Mouse (Mus musculus): ENCODE results near the gene Scoc.
A peak's percentile ranks its signal among the peaks of the same experiment; 100 is the strongest.
"Not testable (repeated sequence)": the region's sequence is repeated elsewhere in the genome, so short reads cannot be mapped to it uniquely, and the experiment has no call there.

Scoc gene

GRCm38 (mm10) chr8:83458222-83458621 lies at the start of gene Scoc:
Gene Scoc, minus strand, starts transcription at chr8:83458391.
- DNase-seq (ENCODE audit: extremely low read depth, low read depth), result no peak

DNA sequence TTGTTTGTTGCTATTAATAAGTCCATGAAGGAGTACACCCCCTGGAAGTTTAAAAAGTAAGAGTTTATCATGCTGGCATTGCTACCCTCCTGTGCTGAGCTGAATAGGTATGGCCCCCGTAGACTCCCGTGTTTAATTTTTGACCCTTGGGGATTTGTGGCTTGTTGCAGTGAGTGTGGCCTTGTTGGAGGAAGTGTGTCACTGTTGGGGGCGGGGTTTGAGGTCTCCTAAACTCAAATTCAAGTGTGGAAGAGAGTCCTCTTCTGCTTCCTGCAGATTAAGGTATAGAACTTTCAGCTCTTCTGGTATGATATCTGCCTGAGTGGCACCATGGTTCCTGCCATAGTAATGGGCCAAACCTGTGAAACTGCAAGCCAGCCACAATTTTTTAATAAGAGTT lies 1.4 kb upstream of the Scoc start:
- DNase-seq (ENCODE audit: extremely low read depth, low read depth), result no peak

DNA sequence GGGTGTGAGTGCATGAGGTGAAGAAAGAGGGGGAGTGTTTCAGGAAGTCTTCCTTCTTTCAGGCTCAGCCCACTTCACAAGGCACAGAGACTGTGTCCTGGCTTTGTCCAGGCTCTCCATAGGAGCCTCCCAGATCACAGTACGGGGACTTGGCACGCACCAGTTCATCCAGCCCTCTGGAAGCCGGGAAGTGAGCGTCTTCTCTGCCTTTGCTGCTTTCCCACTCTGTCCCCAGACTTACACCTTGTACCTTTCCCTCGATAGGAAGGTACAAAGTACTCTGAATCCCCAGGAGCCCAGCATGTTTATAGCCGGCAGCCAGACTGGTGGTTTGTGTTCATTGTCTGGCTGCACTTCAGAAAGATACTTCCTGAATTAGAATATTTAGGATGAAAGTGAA lies 1.1 kb downstream of the Scoc start:
- no peak for DNase-seq (ENCODE audit: extremely low read depth, low read depth)

DNA sequence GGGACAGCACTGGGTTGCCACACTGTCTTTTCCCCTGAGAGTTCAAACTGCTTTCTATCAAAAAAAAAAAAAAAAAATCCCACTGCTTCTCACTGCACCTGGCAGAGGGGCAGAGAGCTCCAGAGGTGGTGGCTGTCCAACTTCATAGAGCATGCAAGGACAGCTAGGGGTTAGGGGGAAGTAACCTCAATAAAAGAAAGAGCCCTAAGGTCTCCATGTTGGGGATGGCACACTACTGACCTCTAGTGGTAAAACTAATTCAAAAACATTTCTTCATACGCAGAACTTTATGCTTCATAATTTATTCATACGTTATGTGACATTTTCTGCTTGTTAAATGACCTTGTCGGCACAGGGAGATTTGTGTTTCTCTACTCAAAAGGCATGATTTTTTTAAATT lies 7.1 kb downstream of the Scoc start:
- peak; percentile 44 for DNase-seq (ENCODE audit: extremely low read depth, low read depth)

- DNase-seq (ENCODE audit: extremely low read depth, low read depth), result no peak
Observed at GRCm38 (mm10) chr8:83449960-83450359, 8.2 kb downstream of the Scoc start.

GRCm38 (mm10) chr8:83443052-83443400 lies 15.2 kb downstream of the Scoc start:
- no peak for DNase-seq (ENCODE audit: extremely low read depth, low read depth)

- peak; percentile 98 for DNase-seq (ENCODE audit: extremely low read depth, low read depth)
Observed at GRCm38 (mm10) chr8:83442243-83443051, 15.7 kb downstream of the Scoc start.

DNA sequence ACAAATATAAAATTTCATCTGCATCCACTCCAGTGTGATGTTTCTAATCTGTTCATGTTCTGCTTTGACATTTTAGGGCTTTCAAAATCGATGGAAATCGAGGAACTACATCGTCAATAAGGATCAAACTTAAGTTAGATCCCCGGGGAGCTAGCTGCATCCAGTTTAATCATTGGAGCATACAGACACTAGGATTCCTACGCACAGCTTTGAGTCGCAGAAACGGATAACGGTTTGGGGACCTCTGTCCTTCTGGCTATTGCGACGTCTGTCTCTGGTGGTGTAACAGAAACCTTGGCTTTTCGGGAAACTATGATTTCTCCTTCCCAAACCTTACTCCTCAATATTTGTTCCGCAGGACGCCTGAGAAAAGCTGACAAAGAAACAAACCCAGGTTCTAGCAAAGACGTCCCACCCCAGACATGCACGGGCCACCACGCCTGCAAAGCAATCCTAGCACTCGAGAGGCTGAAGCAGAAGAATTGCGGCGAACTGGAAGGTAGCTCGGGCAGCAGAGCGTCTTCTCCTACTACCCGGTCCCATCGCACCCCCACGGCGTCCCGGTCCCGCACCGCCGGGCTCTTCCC lies 16.4 kb downstream of the Scoc start:
- no peak for DNase-seq (ENCODE audit: extremely low read depth, low read depth)

- no peak for DNase-seq (ENCODE audit: extremely low read depth, low read depth)
Observed at GRCm38 (mm10) chr8:83437077-83437476, 21.1 kb downstream of the Scoc start.

DNA sequence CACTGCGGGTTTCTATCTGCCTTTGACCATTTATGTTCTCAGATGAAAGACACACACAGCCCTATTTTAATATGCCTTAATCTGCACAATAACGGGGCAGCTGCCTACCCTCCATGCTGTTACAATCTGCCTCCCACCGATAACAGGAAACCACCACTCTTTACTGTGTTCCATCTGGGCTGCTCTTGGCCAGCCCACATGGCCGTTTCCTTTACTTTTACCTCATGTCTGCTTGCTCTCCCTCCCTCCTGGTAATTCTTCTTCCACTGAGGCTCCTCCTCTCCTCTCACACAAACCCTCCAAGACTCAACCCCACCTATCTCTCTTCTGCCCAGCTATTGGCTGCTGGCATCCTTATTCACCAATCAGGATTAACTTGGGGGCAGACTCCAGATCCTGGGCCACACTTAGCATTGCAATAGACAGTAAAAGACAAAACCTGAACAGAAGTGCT lies 29.1 kb downstream of the Scoc start:
- peak; percentile 95 for DNase-seq (ENCODE audit: extremely low read depth, low read depth)

DNA sequence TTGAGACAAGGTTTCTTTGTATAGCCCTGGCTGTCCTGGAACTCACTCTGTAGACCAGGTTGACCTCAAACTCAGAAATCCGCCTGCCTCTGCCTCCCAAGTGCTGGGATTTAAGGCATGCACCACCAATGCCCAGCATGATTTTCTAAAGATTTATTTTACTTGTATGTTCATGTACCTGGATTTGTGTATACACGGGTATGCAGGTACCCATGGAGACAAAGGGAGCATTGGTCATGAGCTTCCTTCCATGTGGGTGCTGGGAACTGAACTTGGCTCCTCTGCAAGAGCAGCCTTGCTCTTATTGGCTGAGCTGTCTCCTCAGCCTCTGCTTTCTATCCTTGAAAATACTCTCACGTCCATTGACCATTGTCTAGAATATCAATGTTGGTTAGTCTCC lies 29.6 kb downstream of the Scoc start:
- not testable (repeated sequence) for DNase-seq (ENCODE audit: extremely low read depth, low read depth)

DNA sequence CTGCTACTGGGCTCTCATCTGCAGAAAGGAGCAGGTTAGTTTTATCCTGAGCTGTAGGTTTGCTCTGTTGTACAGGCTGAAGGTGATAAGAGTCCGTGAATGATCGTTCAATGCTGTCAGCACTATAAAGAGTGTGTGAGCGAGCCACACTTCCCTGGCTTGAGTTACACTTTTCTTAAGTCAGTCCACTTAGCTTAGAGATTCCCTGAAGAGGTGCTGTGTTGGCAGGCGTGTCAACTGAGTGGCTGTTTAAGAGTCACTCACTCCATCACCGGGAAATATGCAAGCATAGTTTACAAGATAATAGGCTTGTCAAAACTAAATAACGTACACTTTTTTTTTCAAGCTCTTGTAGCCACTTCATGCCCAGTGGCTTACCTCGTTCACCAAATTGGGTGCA lies 31.2 kb downstream of the Scoc start:
- DNase-seq (ENCODE audit: extremely low read depth, low read depth), result no peak

DNA sequence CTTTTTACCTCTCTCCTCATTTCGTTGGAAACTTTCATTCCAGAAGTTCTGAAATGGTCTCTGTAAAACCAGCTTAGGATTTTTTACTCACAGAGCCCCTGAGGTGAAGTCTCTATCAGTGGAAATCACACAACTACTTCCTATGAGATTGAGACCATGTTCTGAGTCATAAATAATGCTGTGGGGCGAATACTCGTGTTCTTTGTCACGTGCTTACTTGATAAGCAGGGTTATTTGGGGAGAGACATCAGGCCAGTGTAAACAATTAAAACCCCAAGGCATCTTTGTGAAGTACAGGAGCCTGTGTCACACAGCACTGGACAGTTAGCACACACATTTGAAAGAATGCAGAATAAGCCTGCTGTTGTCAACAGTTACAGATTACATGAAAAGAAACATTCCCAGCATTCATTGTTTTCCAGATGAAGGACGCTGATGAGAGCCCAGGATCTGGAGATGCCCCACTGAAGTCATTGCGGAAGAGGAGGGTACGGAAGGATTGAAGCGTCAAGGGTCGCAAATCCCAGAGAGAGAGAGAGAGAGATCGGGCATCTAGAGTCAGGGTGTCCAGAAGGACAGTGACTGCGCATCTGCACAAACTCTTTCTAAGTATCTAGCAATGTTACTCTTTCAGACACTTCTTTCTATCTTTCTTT lies 32.0 kb downstream of the Scoc start:
- no peak for DNase-seq (ENCODE audit: extremely low read depth, low read depth)

GRCm38 (mm10) chr8:83425202-83425601 lies 33.0 kb downstream of the Scoc start:
- no peak for DNase-seq (ENCODE audit: extremely low read depth, low read depth)

- DNase-seq (ENCODE audit: extremely low read depth, low read depth), result peak; percentile 91
Observed at GRCm38 (mm10) chr8:83423032-83423825, 35.0 kb downstream of the Scoc start.

GRCm38 (mm10) chr8:83421354-83421753 lies 36.8 kb downstream of the Scoc start:
- DNase-seq (ENCODE audit: extremely low read depth, low read depth), result no peak

DNA sequence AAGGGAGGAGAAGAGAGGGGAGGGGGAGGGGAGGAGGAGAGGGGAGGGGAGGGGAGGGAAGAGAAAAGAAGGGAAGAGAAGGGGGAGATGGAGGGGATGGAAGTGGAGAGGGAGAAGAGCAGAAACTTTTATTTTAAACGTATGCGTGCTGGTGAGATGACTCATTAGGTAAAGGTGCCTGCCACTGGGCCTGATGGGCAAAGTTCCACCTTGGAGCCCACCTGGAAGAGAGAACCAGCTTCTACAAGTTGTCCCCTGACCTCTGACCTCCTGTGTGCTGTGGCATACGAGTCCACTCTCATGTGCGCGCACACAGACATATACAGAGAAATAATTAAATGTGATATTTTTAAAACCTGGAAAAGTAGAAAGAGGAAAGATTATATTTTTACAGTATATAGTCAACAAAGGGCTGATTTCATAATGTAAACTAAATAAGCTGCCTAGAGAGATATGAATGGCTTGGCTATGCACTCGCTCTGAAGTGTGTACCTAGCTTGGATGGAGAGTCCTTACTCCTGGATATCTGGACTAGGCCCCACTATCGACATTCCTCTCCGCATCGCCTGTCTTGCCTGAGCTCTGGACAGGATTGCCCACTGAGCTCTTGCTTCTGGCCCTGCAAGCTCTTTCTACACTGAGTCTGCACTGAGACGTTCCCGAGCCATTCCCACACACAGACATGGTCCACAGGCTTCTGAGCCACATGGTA lies 39.2 kb downstream of the Scoc start:
- no peak for DNase-seq (ENCODE audit: extremely low read depth, low read depth)

- no peak for DNase-seq (ENCODE audit: extremely low read depth, low read depth)
Observed at GRCm38 (mm10) chr8:83417970-83418369, 40.2 kb downstream of the Scoc start.

DNA sequence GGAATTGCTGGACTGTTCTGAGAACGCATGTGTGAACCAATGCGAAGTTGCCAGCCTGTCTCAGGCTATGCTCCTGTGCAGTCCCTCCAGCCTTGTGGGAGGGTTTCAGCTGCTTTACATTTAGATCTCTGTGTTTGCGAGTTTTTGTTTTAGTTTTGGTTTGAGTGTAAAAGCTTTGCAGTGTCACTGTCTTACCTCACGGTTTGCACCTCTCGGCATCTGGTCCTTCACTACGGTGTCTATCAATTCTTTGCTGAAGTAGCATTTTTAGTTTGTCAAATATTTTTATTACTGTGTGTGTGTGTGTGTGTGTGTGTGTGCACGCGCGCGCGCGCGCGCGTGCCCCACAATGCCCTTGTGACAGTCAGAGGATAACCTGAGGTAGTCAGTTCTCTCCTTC lies 41.3 kb downstream of the Scoc start:
- DNase-seq (ENCODE audit: extremely low read depth, low read depth), result no peak

DNA sequence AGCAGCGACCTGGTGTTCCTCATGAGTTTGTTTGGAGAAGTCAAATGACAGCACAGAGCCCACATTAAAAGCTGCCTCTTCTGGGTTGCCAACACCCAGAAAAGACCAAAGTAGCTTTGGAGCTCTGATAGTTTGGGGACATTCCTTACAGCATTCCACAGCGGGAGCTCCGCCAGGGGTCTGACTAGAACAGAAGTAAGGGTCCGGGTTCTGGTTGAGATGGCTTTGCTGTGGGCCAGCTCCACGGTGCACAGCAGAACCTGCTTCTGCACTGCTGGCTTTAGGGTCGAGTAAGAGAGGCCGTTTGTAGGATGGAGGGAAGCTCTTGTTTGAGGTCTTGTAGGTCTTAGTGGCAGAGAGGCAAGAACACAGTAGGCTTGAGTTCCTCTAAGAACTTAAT lies 49.7 kb downstream of the Scoc start:
- no peak for DNase-seq (ENCODE audit: extremely low read depth, low read depth)

DNA sequence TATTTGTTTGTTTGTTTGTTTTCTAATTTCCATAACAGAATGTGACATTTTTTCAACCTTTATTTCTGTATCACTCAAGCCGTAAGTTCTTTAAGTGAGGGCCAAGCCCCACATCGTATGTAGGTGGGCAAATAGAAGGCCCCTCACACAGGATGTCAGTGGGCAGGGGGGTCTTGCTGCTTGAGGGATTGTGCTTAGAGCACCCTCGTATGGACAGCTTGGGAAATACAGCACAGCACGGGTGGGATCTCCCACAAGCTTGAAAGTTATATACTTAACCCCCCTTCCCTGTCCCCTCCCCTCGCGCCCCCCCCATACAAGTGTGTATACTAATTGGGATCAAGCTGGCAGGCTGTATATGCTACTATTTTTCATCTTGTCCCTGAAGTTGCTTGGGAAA lies 51.4 kb downstream of the Scoc start:
- DNase-seq (ENCODE audit: extremely low read depth, low read depth), result peak; percentile 30

Measured in MEL-GATA-1-ER (cell line).